ENCODE assay signal across 27 mouse cellular contexts in genomic region chr2:115067489-115068163, GRCm38 (mm10).
DNase-seq lines count a peak whose midpoint lies in the region; ATAC-seq and TF ChIP-seq lines count a peak whose summit lies in the region.
"Had no signal": no experiment of that assay in that cellular context is flagged by ENCODE, and none has a peak within 500 bp of the region (broad histone marks: within the 10 kb centered on the region; RNA-seq: fewer than 3 reads in every experiment).

No protein-coding gene starts in this region.

- DNase-seq in kidney, adult 18-20 months, result no peak
- peak; percentile 56 for DNase-seq in embryo, embryonic 10 days (ENCODE audit: low spot score)
- DNase-seq in hindbrain, embryonic 11.5 days (ENCODE audit: low spot score), result peak; percentile 35
- DNase-seq in hindbrain, postnatal 0 days (ENCODE audit: low spot score), result peak; percentile 14
- DNase-seq in forebrain, embryonic 10.5 days (ENCODE audit: extremely low spot score, low spot score), result no peak
- DNase-seq: adrenal gland, adult 8-10 months; cerebellum, adult 18-20 months; cerebellum, postnatal 14 days; heart, postnatal 10 days; kidney, adult 11 months; layer of hippocampus, adult 9-11 months; liver; lung, postnatal 36 days; right cerebral cortex, postnatal 14 days; spleen, adult 18-20 months had no signal

- H3K36me3 ChIP-seq in kidney, embryonic 16.5 days (ENCODE audit: insufficient read depth, low read length), result no peaks in the 10 kb centered on the region
- no peaks in the 10 kb centered on the region for H3K36me3 ChIP-seq in hindbrain, embryonic 11.5 days (ENCODE audit: control insufficient read depth, insufficient read depth, low read length)
- H3K36me3 ChIP-seq in hindbrain, postnatal 0 days (ENCODE audit: insufficient read depth, low read length), result no peaks in the 10 kb centered on the region
- no peaks in the 10 kb centered on the region for H3K36me3 ChIP-seq in forebrain, embryonic 10.5 days (replicated peaks)
- no peaks in the 10 kb centered on the region for H3K36me3 ChIP-seq in forebrain, embryonic 16.5 days (ENCODE audit: control insufficient read depth, insufficient read depth)
- no peaks in the 10 kb centered on the region for H3K36me3 ChIP-seq in intestine, embryonic 15.5 days
- H3K36me3 ChIP-seq: embryonic facial prominence, embryonic 10.5 days; forebrain, embryonic 12.5 days; heart, embryonic 10.5 days; liver, embryonic 15.5 days; lung, embryonic 15.5 days; midbrain, embryonic 15.5 days had no signal

- H3K4me2 ChIP-seq in kidney, embryonic 16.5 days (replicated peaks; ENCODE audit: low read depth, low read length), result peak overlapping the region; percentile 37
- no peak overlapping the region for H3K4me2 ChIP-seq in hindbrain, embryonic 11.5 days (replicated peaks; ENCODE audit: low read depth, low read length)
- H3K4me2 ChIP-seq in hindbrain, postnatal 0 days (ENCODE audit: low read depth, low read length), result no peak overlapping the region
- no peak overlapping the region for H3K4me2 ChIP-seq in forebrain, embryonic 16.5 days (ENCODE audit: low read length)
- no peak overlapping the region for H3K4me2 ChIP-seq in intestine, embryonic 15.5 days (replicated peaks)
- H3K4me2 ChIP-seq: forebrain, embryonic 12.5 days; liver, embryonic 15.5 days; lung, embryonic 15.5 days; midbrain, embryonic 15.5 days had no signal

- no peaks in the 10 kb centered on the region for H3K9me3 ChIP-seq in kidney, embryonic 16.5 days (ENCODE audit: low read length)
- H3K9me3 ChIP-seq in hindbrain, embryonic 11.5 days (ENCODE audit: control insufficient read depth, low read length), result no peaks in the 10 kb centered on the region
- no peaks in the 10 kb centered on the region for H3K9me3 ChIP-seq in hindbrain, postnatal 0 days (ENCODE audit: low read length)
- H3K9me3 ChIP-seq in forebrain, embryonic 10.5 days, result no peaks in the 10 kb centered on the region
- no peaks in the 10 kb centered on the region for H3K9me3 ChIP-seq in forebrain, embryonic 16.5 days (ENCODE audit: control insufficient read depth, low read length)
- no peaks in the 10 kb centered on the region for H3K9me3 ChIP-seq in intestine, embryonic 15.5 days
- H3K9me3 ChIP-seq: embryonic facial prominence, embryonic 10.5 days; forebrain, embryonic 12.5 days; heart, embryonic 10.5 days; liver, embryonic 15.5 days; lung, embryonic 15.5 days; megakaryocyte, embryonic 14.5 days; midbrain, embryonic 15.5 days had no signal

- no peak overlapping the region for H3K27ac ChIP-seq in kidney, embryonic 16.5 days (ENCODE audit: low read length)
- peak overlapping the region; percentile 58; the same call in 1 of the 2 replicates for H3K27ac ChIP-seq in hindbrain, embryonic 11.5 days (ENCODE audit: low read depth, low read length)
- no peak overlapping the region for H3K27ac ChIP-seq in hindbrain, postnatal 0 days
- H3K27ac ChIP-seq in forebrain, embryonic 10.5 days, result no peak overlapping the region
- H3K27ac ChIP-seq in forebrain, embryonic 16.5 days (ENCODE audit: low read length), result no peak overlapping the region
- H3K27ac ChIP-seq in intestine, embryonic 15.5 days, result no peak overlapping the region
- H3K27ac ChIP-seq: embryonic facial prominence, embryonic 10.5 days; forebrain, embryonic 12.5 days; heart, embryonic 10.5 days; left cerebral cortex, adult 2 months; liver, embryonic 15.5 days; lung, embryonic 15.5 days; midbrain, embryonic 15.5 days had no signal

- H3K27me3 ChIP-seq in kidney, embryonic 16.5 days (ENCODE audit: insufficient read depth, low read length), result no peaks in the 10 kb centered on the region
- no peaks in the 10 kb centered on the region for H3K27me3 ChIP-seq in hindbrain, embryonic 11.5 days (ENCODE audit: control insufficient read depth, insufficient read depth, low read length)
- no peaks in the 10 kb centered on the region for H3K27me3 ChIP-seq in hindbrain, postnatal 0 days (ENCODE audit: insufficient read depth, low read length)
- H3K27me3 ChIP-seq in forebrain, embryonic 10.5 days (ENCODE audit: poor library complexity, severe bottlenecking), result no peaks in the 10 kb centered on the region
- no peaks in the 10 kb centered on the region for H3K27me3 ChIP-seq in forebrain, embryonic 16.5 days (replicated peaks; ENCODE audit: control insufficient read depth, insufficient read depth, low read length)
- no peaks in the 10 kb centered on the region for H3K27me3 ChIP-seq in intestine, embryonic 15.5 days (replicated peaks)
- H3K27me3 ChIP-seq: forebrain, embryonic 12.5 days; liver, embryonic 15.5 days; lung, embryonic 15.5 days; megakaryocyte, embryonic 14.5 days; midbrain, embryonic 15.5 days had no signal

- no peak for TF ChIP-seq CTCF in hindbrain, postnatal 0 days (IDR thresholded peaks at IDR 0.05; ENCODE audit: low read depth)

- no peak overlapping the region; the same call in 1 of the 2 replicates for H3K9ac ChIP-seq in kidney, embryonic 16.5 days (replicated peaks; ENCODE audit: low read length)
- H3K9ac ChIP-seq in hindbrain, embryonic 11.5 days (ENCODE audit: low read depth, low read length), result no peak overlapping the region
- no peak overlapping the region for H3K9ac ChIP-seq in hindbrain, postnatal 0 days (replicated peaks; ENCODE audit: low read length)
- H3K9ac ChIP-seq in forebrain, embryonic 16.5 days (replicated peaks; ENCODE audit: low read depth, low read length), result no peak overlapping the region
- no peak overlapping the region for H3K9ac ChIP-seq in intestine, embryonic 15.5 days
- H3K9ac ChIP-seq: forebrain, embryonic 12.5 days; liver, embryonic 15.5 days; lung, embryonic 15.5 days; midbrain, embryonic 15.5 days had no signal

- WGBS in kidney, embryonic 16.5 days, result 22% methylated on average over 8 of the region's 8 CpGs
- WGBS in hindbrain, embryonic 11.5 days, result 36% methylated on average over 8 of the region's 8 CpGs
- WGBS in hindbrain, postnatal 0 days, result 48% methylated on average over 8 of the region's 8 CpGs
- WGBS in forebrain, embryonic 10.5 days, result 89% methylated on average over 8 of the region's 8 CpGs
- WGBS in forebrain, embryonic 16.5 days, result 54% methylated on average over 8 of the region's 8 CpGs
- WGBS in intestine, embryonic 15.5 days, result 48% methylated on average over 8 of the region's 8 CpGs

- H3K4me1 ChIP-seq in kidney, embryonic 16.5 days (ENCODE audit: insufficient read depth, low read length), result peaks cover 10% of the 10 kb centered on the region; the same call in 1 of the 2 replicates
- H3K4me1 ChIP-seq in hindbrain, embryonic 11.5 days (replicated peaks; ENCODE audit: control insufficient read depth, insufficient read depth, low read length), result no peaks in the 10 kb centered on the region
- no peaks in the 10 kb centered on the region for H3K4me1 ChIP-seq in hindbrain, postnatal 0 days (ENCODE audit: insufficient read depth, low read length)
- no peaks in the 10 kb centered on the region for H3K4me1 ChIP-seq in forebrain, embryonic 10.5 days
- H3K4me1 ChIP-seq in forebrain, embryonic 16.5 days (replicated peaks; ENCODE audit: control insufficient read depth, insufficient read depth, low read length), result no peaks in the 10 kb centered on the region
- H3K4me1 ChIP-seq in intestine, embryonic 15.5 days (replicated peaks), result no peaks in the 10 kb centered on the region
- H3K4me1 ChIP-seq: embryonic facial prominence, embryonic 10.5 days; forebrain, embryonic 12.5 days; heart, embryonic 10.5 days; liver, embryonic 15.5 days; lung, embryonic 15.5 days; megakaryocyte, embryonic 14.5 days; midbrain, embryonic 15.5 days had no signal

- peak; percentile 74; the same call in 1 of the 2 replicates for ATAC-seq in kidney, embryonic 16.5 days (ENCODE audit: low FRiP score, low TSS enrichment)
- peak; percentile 80 for ATAC-seq in hindbrain, embryonic 11.5 days (ENCODE audit: low FRiP score)
- ATAC-seq in hindbrain, postnatal 0 days, result no peak
- no peak for ATAC-seq in forebrain, embryonic 16.5 days
- ATAC-seq in intestine, embryonic 15.5 days, result no peak
- ATAC-seq: midbrain, embryonic 15.5 days had no signal

- no peak overlapping the region for H3K4me3 ChIP-seq in kidney, embryonic 16.5 days (ENCODE audit: low read length)
- no peak overlapping the region for H3K4me3 ChIP-seq in hindbrain, embryonic 11.5 days (ENCODE audit: low read depth, low read length)
- no peak overlapping the region for H3K4me3 ChIP-seq in hindbrain, postnatal 0 days (ENCODE audit: low read length)
- H3K4me3 ChIP-seq in forebrain, embryonic 10.5 days, result no peak overlapping the region
- H3K4me3 ChIP-seq in forebrain, embryonic 16.5 days (replicated peaks; ENCODE audit: low read length), result no peak overlapping the region
- H3K4me3 ChIP-seq in intestine, embryonic 15.5 days (replicated peaks), result no peak overlapping the region
- H3K4me3 ChIP-seq: embryonic facial prominence, embryonic 10.5 days; forebrain, embryonic 12.5 days; heart, embryonic 10.5 days; left cerebral cortex, adult 2 months; liver, embryonic 15.5 days; lung, embryonic 15.5 days; megakaryocyte, embryonic 14.5 days; midbrain, embryonic 15.5 days; myocyte had no signal

Comparison
In these comparisons a context has a peak if more than half of its experiments do, and no peak if none do; other contexts are left out.
1. ATAC-seq: peak in kidney, embryonic 16.5 days (single experiment) and hindbrain, embryonic 11.5 days (single experiment); none in hindbrain, postnatal 0 days (single experiment), forebrain, embryonic 16.5 days (single experiment) and intestine, embryonic 15.5 days (single experiment).
2. DNase-seq: peak in embryo, embryonic 10 days (single experiment), hindbrain, embryonic 11.5 days (single experiment) and hindbrain, postnatal 0 days (single experiment); none in kidney, adult 18-20 months (single experiment) and forebrain, embryonic 10.5 days (single experiment).